Mouse (Mus musculus): ENCODE measurements around the gene Pcif1. TPM values are rescaled to one million over a fixed set of nuclear protein-coding genes. Genes with fewer than 3 reads are reported as not detected.

Pcif1 gene
- polyA plus RNA-seq, 1 experiment from 2014 or later = 54.8 TPM

DNA sequence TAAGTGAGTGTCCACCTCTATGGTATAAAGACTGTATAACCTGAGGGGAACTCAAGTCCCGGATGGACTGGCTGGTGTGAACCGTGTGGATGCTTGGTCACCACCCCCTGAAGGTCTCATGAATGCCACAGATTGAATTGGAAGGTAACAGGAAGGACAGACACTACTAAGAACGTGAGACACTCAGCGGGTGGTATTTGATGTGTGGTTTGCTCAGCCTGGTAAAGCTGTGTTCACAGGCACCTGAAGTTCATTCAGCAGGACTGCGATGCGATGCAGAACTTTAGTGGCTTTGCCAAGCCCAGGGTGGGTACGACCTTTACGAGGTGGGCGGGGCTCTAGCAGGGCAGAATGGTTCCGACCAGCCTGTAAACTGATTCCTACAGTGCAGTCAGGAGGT lies 38.3 kb downstream of the Pcif1 start:
- H3K9ac ChIP-seq (ENCODE audit: low read depth, low read length) = no peak overlapping the region
- H3K9me3 ChIP-seq (replicated peaks; ENCODE audit: control insufficient read depth, low read length) = no peaks in the 10 kb centered on the region
- 0 out of 2 replicates have a peak, but pooled peaks cover 2% of the 10 kb centered on the region for H3K36me3 ChIP-seq (ENCODE audit: control insufficient read depth, insufficient read depth, low read length)
- peaks cover 2% of the 10 kb centered on the region; the same call in 1 of the 2 replicates for H3K4me1 ChIP-seq (ENCODE audit: control insufficient read depth, insufficient read depth, low read length)
- 59% methylated on average over 10 of the region's 10 CpGs for WGBS (ENCODE audit: insufficient replicate concordance)
- H3K27me3 ChIP-seq (ENCODE audit: control insufficient read depth, insufficient read depth, low read length) = no peaks in the 10 kb centered on the region; the same call in 1 of the 2 replicates
- H3K4me2 ChIP-seq = no peak overlapping the region
- no peak for ATAC-seq (replicated peaks; ENCODE audit: insufficient number of reproducible peaks, low FRiP score, low TSS enrichment)
- H3K27ac ChIP-seq (ENCODE audit: low read depth, low read length) = no peak overlapping the region
- H3K4me3 ChIP-seq (ENCODE audit: low read depth, low read length) = no peak overlapping the region

DNA sequence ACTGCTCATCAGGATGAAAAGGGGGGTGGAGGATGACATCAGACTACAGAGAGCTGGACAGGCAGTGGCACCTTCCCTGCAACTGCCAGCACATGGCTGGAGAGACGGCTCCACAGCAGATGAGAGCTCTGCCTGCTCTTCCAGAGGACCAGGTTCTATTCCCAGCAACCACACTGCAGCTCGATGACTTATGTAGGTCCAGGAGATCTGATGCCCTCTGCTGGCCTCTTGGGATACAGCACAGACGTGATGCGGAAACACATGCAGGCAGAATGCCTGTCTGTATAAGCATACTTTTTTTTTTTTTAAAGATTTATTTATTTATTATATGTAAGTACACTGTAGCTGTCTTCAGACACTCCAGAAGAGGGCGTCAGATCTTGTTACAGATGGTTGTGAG lies 39.2 kb downstream of the Pcif1 start:
- no peaks in the 10 kb centered on the region; the same call in 1 of the 2 replicates for H3K27me3 ChIP-seq (ENCODE audit: control insufficient read depth, insufficient read depth, low read length)
- 0 out of 2 replicates have a peak, but pooled peaks cover 2% of the 10 kb centered on the region for H3K36me3 ChIP-seq (ENCODE audit: control insufficient read depth, insufficient read depth, low read length)
- no peaks in the 10 kb centered on the region for H3K9me3 ChIP-seq (replicated peaks; ENCODE audit: control insufficient read depth, low read length)
- no peak overlapping the region for H3K4me2 ChIP-seq
- H3K4me3 ChIP-seq (ENCODE audit: low read depth, low read length) = no peak overlapping the region
- ATAC-seq (replicated peaks; ENCODE audit: insufficient number of reproducible peaks, low FRiP score, low TSS enrichment) = no peak
- H3K4me1 ChIP-seq (ENCODE audit: control insufficient read depth, insufficient read depth, low read length) = no peaks in the 10 kb centered on the region
- WGBS (ENCODE audit: insufficient replicate concordance) = 67% methylated on average over 4 of the region's 5 CpGs
- no peak overlapping the region for H3K27ac ChIP-seq (ENCODE audit: low read depth, low read length)
- H3K9ac ChIP-seq (ENCODE audit: low read depth, low read length) = no peak overlapping the region

DNA sequence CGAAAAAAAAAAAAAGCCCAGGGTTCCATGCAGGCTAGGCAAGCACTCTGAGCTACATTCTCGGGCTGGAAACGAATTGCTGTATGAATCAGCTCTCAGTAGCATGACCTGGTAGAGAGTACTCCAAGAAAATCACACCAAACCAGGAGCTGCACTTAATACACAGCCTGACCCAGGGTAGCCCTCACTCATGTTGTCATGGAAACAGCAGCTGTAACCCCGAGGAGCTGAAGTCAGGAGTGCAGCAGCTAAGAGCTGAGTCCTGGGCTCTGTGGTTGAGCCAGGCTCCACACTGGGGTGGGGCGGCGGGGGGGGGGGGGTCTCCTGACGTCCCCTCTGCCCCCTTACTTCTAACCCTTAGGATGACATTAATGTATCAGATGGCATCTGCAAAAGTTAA lies 42.9 kb downstream of the Pcif1 start:
- H3K9ac ChIP-seq (ENCODE audit: low read depth, low read length) = no peak overlapping the region
- no peaks in the 10 kb centered on the region for H3K27me3 ChIP-seq (ENCODE audit: control insufficient read depth, insufficient read depth, low read length)
- no peaks in the 10 kb centered on the region for H3K9me3 ChIP-seq (replicated peaks; ENCODE audit: control insufficient read depth, low read length)
- H3K4me3 ChIP-seq (ENCODE audit: low read depth, low read length) = no peak overlapping the region
- H3K36me3 ChIP-seq (ENCODE audit: control insufficient read depth, insufficient read depth, low read length) = 0 out of 2 replicates have a peak, but pooled peaks cover 2% of the 10 kb centered on the region
- ATAC-seq (replicated peaks; ENCODE audit: insufficient number of reproducible peaks, low FRiP score, low TSS enrichment) = no peak
- no peak overlapping the region for H3K4me2 ChIP-seq
- H3K27ac ChIP-seq (ENCODE audit: low read depth, low read length) = no peak overlapping the region
- H3K4me1 ChIP-seq (ENCODE audit: control insufficient read depth, insufficient read depth, low read length) = no peaks in the 10 kb centered on the region
- WGBS (ENCODE audit: insufficient replicate concordance) = 69% methylated on average over 7 of the region's 7 CpGs

DNA sequence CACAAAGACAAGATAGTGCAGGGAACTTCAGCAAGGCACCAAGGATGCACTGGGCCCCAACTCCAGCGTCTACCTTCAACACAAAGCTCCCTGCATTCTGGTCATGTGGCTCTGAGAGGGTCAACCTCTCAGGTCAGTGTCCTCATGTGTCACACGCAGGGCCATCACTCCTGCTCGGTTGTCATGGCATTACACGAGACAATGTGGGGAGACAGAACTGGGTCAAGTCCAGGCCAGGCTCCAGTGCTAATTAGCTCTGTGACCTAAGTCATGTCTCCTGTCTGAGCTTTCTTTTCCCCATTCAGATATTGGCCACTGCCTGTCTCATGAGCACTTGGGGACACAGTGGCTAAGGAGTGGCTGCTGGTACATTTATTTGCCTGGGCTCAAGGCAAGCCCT lies 44.2 kb downstream of the Pcif1 start:
- Histone ChIP-seq H3K4me3 (ENCODE audit: low read depth, low read length) (no peak overlapping the region), H3K9ac (ENCODE audit: low read depth, low read length) (no peak overlapping the region), H3K9me3 (replicated peaks; ENCODE audit: control insufficient read depth, low read length) (no peaks in the 10 kb centered on the region), H3K27ac (ENCODE audit: low read depth, low read length) (no peak overlapping the region), H3K4me1 (ENCODE audit: control insufficient read depth, insufficient read depth, low read length) (no peaks in the 10 kb centered on the region), H3K27me3 (ENCODE audit: control insufficient read depth, insufficient read depth, low read length) (no peaks in the 10 kb centered on the region), H3K4me2 (no peak overlapping the region), H3K36me3 (ENCODE audit: control insufficient read depth, insufficient read depth, low read length) (0 out of 2 replicates have a peak, but pooled peaks cover 2% of the 10 kb centered on the region)
- ATAC-seq (replicated peaks; ENCODE audit: insufficient number of reproducible peaks, low FRiP score, low TSS enrichment) = no peak
- WGBS (ENCODE audit: insufficient replicate concordance) = 69% methylated on average over 4 of the region's 4 CpGs

DNA sequence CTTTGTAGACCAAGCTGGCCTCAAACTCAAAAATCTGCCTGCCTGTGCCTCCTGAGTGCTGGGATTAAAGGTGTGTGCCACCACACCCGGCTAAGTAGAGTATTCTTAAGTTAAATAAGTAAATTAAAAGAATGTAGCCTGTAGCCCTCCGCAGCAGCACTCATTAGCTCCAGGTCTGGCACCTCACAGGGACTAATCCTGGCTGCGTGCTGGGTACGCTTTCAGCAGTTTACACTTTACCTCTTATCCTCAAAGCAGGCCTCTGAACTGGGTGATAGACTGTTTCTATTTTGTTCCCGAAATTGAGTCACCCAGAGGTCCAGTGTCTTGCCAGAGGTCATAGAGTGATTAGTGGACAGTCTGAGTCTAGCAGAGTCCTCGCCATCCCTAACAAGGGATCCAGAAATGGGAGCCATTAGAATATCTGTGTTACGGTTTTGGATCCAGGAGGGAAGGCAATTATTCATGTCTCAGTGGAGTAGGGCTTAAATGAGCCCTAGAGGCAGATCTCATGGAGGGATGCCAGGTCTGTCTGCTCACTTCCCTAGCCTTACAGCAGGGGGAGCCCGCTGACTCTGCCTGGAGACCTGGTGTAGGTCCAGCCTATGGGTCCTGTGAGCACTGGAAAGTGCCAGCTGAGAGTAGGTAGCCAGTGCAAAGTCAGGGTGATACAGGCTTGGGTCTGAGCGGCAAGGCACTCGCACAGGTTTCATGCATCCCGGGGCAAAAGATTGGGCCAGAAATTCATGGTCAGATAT lies 45.2 kb downstream of the Pcif1 start:
- Histone ChIP-seq H3K27me3 (ENCODE audit: control insufficient read depth, insufficient read depth, low read length) (no peaks in the 10 kb centered on the region), H3K4me2 (no peak overlapping the region), H3K9me3 (replicated peaks; ENCODE audit: control insufficient read depth, low read length) (no peaks in the 10 kb centered on the region), H3K36me3 (ENCODE audit: control insufficient read depth, insufficient read depth, low read length) (0 out of 2 replicates have a peak, but pooled peaks cover 2% of the 10 kb centered on the region), H3K9ac (ENCODE audit: low read depth, low read length) (no peak overlapping the region), H3K4me1 (ENCODE audit: control insufficient read depth, insufficient read depth, low read length) (no peaks in the 10 kb centered on the region), H3K4me3 (ENCODE audit: low read depth, low read length) (no peak overlapping the region), H3K27ac (ENCODE audit: low read depth, low read length) (no peak overlapping the region)
- WGBS (ENCODE audit: insufficient replicate concordance) = 28% methylated on average over 11 of the region's 11 CpGs
- no peak for ATAC-seq (replicated peaks; ENCODE audit: insufficient number of reproducible peaks, low FRiP score, low TSS enrichment)

DNA sequence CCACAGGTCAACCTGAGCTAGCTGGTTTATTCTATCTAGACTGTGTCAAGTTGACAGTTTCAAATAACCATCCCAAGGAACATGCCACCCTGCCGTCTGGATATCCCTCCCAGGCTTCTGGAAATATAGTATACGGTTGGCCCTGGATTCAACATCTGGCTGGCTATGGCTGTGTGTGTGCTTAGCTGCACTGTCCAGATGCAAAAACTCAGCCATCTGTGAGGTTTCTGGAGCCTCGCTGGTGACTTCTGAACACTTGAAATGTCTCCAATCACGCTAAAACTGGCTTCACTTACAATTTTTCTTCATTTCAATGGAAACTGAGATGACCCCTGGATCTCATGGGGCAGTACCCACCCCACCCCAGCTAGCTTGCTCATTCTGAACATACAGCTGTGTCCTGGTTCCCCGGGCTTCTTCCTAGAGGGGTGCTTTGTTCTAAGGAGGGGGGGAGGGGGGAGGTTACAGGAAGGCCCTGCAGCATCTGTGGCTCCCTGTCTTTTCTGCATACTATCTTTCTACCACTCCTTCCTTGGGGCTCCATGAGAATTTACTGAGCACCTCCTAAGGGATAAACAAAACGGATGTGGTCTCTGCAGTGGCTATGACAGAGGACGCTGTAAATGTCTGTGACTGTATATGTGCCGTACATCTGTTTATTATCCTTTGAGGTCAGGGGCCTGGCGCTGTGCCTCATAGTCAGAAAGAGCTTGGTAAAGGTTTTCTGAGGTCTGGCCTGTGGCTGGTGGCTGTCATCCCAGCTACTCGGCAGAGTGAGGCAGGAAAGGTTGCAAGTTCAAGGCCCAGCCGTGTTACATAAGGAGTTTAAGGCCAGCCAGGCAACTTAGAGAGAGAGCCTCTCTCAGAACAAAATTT lies 51.8 kb downstream of the Pcif1 start:
- Histone ChIP-seq H3K4me2 (no peak overlapping the region), H3K27ac (ENCODE audit: low read depth, low read length) (no peak overlapping the region), H3K9ac (ENCODE audit: low read depth, low read length) (no peak overlapping the region), H3K36me3 (ENCODE audit: control insufficient read depth, insufficient read depth, low read length) (no peaks in the 10 kb centered on the region), H3K4me3 (ENCODE audit: low read depth, low read length) (no peak overlapping the region), H3K9me3 (replicated peaks; ENCODE audit: control insufficient read depth, low read length) (no peaks in the 10 kb centered on the region), H3K4me1 (ENCODE audit: control insufficient read depth, insufficient read depth, low read length) (no peaks in the 10 kb centered on the region), H3K27me3 (ENCODE audit: control insufficient read depth, insufficient read depth, low read length) (peaks cover 27% of the 10 kb centered on the region)
- no peak for ATAC-seq (replicated peaks; ENCODE audit: insufficient number of reproducible peaks, low FRiP score, low TSS enrichment)
- 61% methylated on average over 11 of the region's 11 CpGs for WGBS (ENCODE audit: insufficient replicate concordance)

DNA sequence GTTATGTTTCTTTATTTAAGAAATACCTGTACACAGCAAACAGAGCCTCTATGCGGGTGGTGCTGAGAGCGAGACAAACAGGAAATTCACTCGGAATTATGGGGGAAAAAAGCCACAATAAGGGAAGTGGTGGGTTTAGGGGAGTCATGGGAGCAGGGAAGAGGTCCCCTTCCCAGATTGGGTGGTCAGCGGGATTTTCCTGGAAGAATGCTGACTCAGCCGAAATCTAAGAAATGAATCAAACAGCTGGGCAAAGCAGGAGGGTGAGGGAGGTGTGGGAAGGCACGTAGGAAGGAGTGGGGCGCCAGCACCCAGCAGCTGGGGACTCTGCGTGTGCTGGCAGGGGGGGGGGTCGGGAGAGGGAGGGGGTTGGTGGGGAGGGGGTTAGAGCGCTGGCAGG lies 54.4 kb downstream of the Pcif1 start:
- 44% methylated on average over 10 of the region's 10 CpGs for WGBS (ENCODE audit: insufficient replicate concordance)
- Histone ChIP-seq H3K9ac (ENCODE audit: low read depth, low read length) (no peak overlapping the region), H3K27ac (ENCODE audit: low read depth, low read length) (no peak overlapping the region), H3K4me1 (ENCODE audit: control insufficient read depth, insufficient read depth, low read length) (no peaks in the 10 kb centered on the region; the same call in 1 of the 2 replicates), H3K27me3 (ENCODE audit: control insufficient read depth, insufficient read depth, low read length) (peaks cover 43% of the 10 kb centered on the region), H3K36me3 (ENCODE audit: control insufficient read depth, insufficient read depth, low read length) (no peaks in the 10 kb centered on the region), H3K9me3 (replicated peaks; ENCODE audit: control insufficient read depth, low read length) (no peaks in the 10 kb centered on the region), H3K4me3 (ENCODE audit: low read depth, low read length) (no peak overlapping the region), H3K4me2 (no peak overlapping the region)
- no peak for ATAC-seq (replicated peaks; ENCODE audit: insufficient number of reproducible peaks, low FRiP score, low TSS enrichment)

DNA sequence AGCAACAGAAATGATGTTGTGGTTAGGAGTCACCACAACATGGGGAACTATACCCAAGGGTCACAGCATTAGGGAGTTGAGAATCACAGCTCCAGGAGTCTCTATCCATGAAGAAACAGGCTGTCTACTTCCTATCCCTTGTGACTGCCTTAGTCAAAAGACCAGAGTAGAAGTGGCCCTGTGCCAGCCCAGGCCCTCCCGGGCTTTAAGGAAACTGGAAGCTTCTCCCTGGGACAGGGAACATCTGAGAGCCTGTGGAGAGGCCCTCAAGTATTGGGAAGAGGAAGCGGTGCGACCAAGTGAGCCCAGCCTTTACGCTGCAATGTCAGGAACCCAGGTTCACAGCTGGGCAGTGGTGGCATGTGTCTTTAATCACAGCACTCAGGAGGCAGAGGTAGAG lies 56.9 kb downstream of the Pcif1 start:
- no peak for ATAC-seq (replicated peaks; ENCODE audit: insufficient number of reproducible peaks, low FRiP score, low TSS enrichment)
- 67% methylated on average over 4 of the region's 4 CpGs for WGBS (ENCODE audit: insufficient replicate concordance)

More for the DNA sequence above, 56.9 kb downstream of the Pcif1 start:
- no peak overlapping the region for H3K4me2 ChIP-seq
- no peaks in the 10 kb centered on the region for H3K9me3 ChIP-seq (replicated peaks; ENCODE audit: control insufficient read depth, low read length)
- no peaks in the 10 kb centered on the region for H3K36me3 ChIP-seq (ENCODE audit: control insufficient read depth, insufficient read depth, low read length)
- H3K27ac ChIP-seq (ENCODE audit: low read depth, low read length) = no peak overlapping the region
- H3K4me1 ChIP-seq (ENCODE audit: control insufficient read depth, insufficient read depth, low read length) = peaks cover 4% of the 10 kb centered on the region; the same call in 1 of the 2 replicates
- no peak overlapping the region for H3K9ac ChIP-seq (ENCODE audit: low read depth, low read length)
- no peak overlapping the region for H3K4me3 ChIP-seq (ENCODE audit: low read depth, low read length)
- peaks cover 57% of the 10 kb centered on the region for H3K27me3 ChIP-seq (ENCODE audit: control insufficient read depth, insufficient read depth, low read length)

Measured in heart, embryonic 11.5 days (tissue).